8 mouse cellular contexts compared by ENCODE assay signal in the genomic region with DNA sequence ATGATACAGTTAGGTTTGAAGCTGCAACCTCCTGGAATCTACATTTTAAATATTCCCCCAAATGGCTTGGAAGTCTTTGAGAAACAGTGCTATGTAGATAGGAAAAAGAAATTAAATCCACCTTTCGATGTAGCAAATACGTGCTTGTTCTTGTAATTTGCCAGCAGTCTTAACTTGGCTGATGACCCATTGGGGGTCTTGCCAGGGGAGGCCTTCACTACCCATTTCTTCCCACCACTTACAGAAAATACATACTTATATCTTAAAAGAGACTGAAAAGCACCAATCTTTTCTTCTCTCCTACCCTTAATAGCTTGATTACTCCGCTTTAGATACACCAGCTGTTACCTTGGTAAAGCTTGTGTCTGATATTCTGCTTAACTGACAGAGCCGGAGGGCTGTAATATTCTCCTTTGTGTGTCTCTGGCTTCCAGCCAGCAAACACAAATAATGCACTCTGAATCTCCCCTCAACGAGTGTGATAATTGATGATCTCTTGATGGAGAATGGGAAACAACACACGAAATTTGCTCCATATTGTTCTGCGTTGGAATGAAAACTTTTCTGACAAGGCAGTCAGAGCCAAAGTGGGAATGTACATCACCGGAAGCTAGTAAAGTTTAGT. TPM values are rescaled to one million over a fixed set of nuclear protein-coding genes. Genes with fewer than 3 reads are reported as not detected.
DNase-seq lines count a peak whose midpoint lies in the region; ATAC-seq and TF ChIP-seq lines count a peak whose summit lies in the region.

No protein-coding gene starts in this region.

- no peaks in the 10 kb centered on the region for H3K36me3 ChIP-seq in hindbrain, embryonic 15.5 days
- no peaks in the 10 kb centered on the region for H3K36me3 ChIP-seq in myocyte (ENCODE audit: control insufficient read depth, insufficient read depth)

- no peak overlapping the region for H3K27ac ChIP-seq in hindbrain, embryonic 15.5 days (replicated peaks)

- H3K4me3 ChIP-seq in hindbrain, embryonic 15.5 days = peak overlapping the region; percentile 70
- peak overlapping the region; percentile 79 for H3K4me3 ChIP-seq in myocyte

- no peaks in the 10 kb centered on the region for H3K27me3 ChIP-seq in hindbrain, embryonic 15.5 days
- H3K27me3 ChIP-seq in myocyte (ENCODE audit: control insufficient read depth, insufficient read depth, insufficient read length) = no peaks in the 10 kb centered on the region

- TF ChIP-seq POLR2A in myocyte (IDR thresholded peaks at IDR 0.05; ENCODE audit: insufficient read length, low read depth) = no peak

- H3K4me2 ChIP-seq in hindbrain, embryonic 15.5 days = peak overlapping the region; percentile 61
- peak overlapping the region; percentile 72 for H3K4me2 ChIP-seq in myocyte (ENCODE audit: low read depth)

- DNase-seq in left cerebral cortex, adult 11 months (ENCODE audit: low spot score) = peak; percentile 37
- no peak for DNase-seq in left cerebral cortex, adult 18-20 months (ENCODE audit: low spot score in 2 of 2)
- DNase-seq in cerebellum, adult 9-11 months = peak; percentile 58
- DNase-seq in spleen, postnatal 36 days (ENCODE audit: low spot score in 2 of 2) = no peak
- no peak for DNase-seq in Muller cell, postnatal 12 days (ENCODE audit: inconsistent ontology term)
- no peak for DNase-seq in layer of hippocampus, adult 8-10 months (ENCODE audit: low spot score in 2 of 2)

- 27% methylated on average over 8 of the region's 8 CpGs for WGBS in hindbrain, embryonic 15.5 days

- no peak overlapping the region for H3ac ChIP-seq in myocyte (ENCODE audit: control insufficient read depth, insufficient read length)

- H3K9ac ChIP-seq in hindbrain, embryonic 15.5 days = no peak overlapping the region

- peaks cover 16% of the 10 kb centered on the region for H3K4me1 ChIP-seq in hindbrain, embryonic 15.5 days (replicated peaks)

- H3K9me3 ChIP-seq in hindbrain, embryonic 15.5 days = no peaks in the 10 kb centered on the region

- H3K79me2 ChIP-seq in myocyte (ENCODE audit: control insufficient read depth, insufficient read depth) = peaks cover 11% of the 10 kb centered on the region

- 0 out of 2 replicates have a peak, but pooled peaks have one; percentile 4 for ATAC-seq in hindbrain, embryonic 15.5 days (ENCODE audit: low FRiP score, low read depth)

TF ChIP-seq in myocyte, 11 proteins besides CTCF, POLR2A, EP300 and RAD21:
- no peak for TF ChIP-seq TCF3 (IDR thresholded peaks at IDR 0.05; ENCODE audit: insufficient read length, low read depth)
- TF ChIP-seq REST (IDR thresholded peaks at IDR 0.05; ENCODE audit: insufficient read depth, insufficient read length) = no peak
- no peak for TF ChIP-seq SRF (IDR thresholded peaks at IDR 0.05; ENCODE audit: control insufficient read depth, insufficient read length, low read depth)
- TF ChIP-seq MYOD1 (IDR thresholded peaks at IDR 0.05; ENCODE audit: control insufficient read depth in 1 of 3, insufficient read length in 2 of 3, low read depth in 2 of 3) = no peak
TF ChIP-seq in myocyte: peak in this region for 0.

RNA-seq across cellular contexts. Expression of a gene that starts 0.6 kb away (rescaled TPM):
- total RNA-seq in left cerebral cortex, adult 18-20 months (2021) = 1 to 10 TPM; 1.0 to 1.3 TPM
- 0.88 and 1.3 TPM in 2 replicates for polyA plus RNA-seq in hindbrain, embryonic 15.5 days (2015; fragmentation: Nextera tagmentation; extraction: Ambion mirVana)
- polyA plus RNA-seq in myocyte (2012; fragmentation: generic; extraction: Trizol) = 0.11 TPM
- total RNA-seq in layer of hippocampus, adult 8-10 months (2022) = 1 to 10 TPM; 1.3 to 2.3 (median 2.0) TPM

RNA-seq across cellular contexts. Expression of a gene that starts 0.8 kb away (rescaled TPM):
- 10 to 100 TPM; 23.0 to 24.8 TPM for total RNA-seq in left cerebral cortex, adult 18-20 months (2021)
- polyA plus RNA-seq in hindbrain, embryonic 15.5 days (2015; fragmentation: Nextera tagmentation; extraction: Ambion mirVana) = 27.0 and 27.5 TPM in 2 replicates
- 10.0 TPM for polyA plus RNA-seq in myocyte (2012; fragmentation: generic; extraction: Trizol)
- total RNA-seq in layer of hippocampus, adult 8-10 months (2022) = 10 to 100 TPM; 22.7 to 25.6 (median 23.3) TPM

RNA-seq across cellular contexts. Expression of a gene that starts 39.9 kb away (rescaled TPM):
- total RNA-seq in left cerebral cortex, adult 18-20 months (2021) = 10 to 100 TPM; 79.5 to 85.3 TPM
- polyA plus RNA-seq in hindbrain, embryonic 15.5 days (2015; fragmentation: Nextera tagmentation; extraction: Ambion mirVana) = 83.8 and 85.4 TPM in 2 replicates
- 15.8 TPM for polyA plus RNA-seq in myocyte (2012; fragmentation: generic; extraction: Trizol)
- total RNA-seq in layer of hippocampus, adult 8-10 months (2022) = 10 to 100 TPM; 66.0 to 82.4 (median 74.5) TPM

Comparison
In these comparisons a context has a peak if more than half of its experiments do, and no peak if none do; other contexts are left out.
1. DNase-seq: peak in left cerebral cortex, adult 11 months (single experiment) and cerebellum, adult 9-11 months (single experiment); none in left cerebral cortex, adult 18-20 months (0 of 2), spleen, postnatal 36 days (0 of 2), Muller cell, postnatal 12 days (single experiment) and layer of hippocampus, adult 8-10 months (0 of 2).